Mouse (Mus musculus) G1E (cell line): ENCODE measurements around the gene Nos1.

Source experiments
- CTCF ChIP-seq: IDR thresholded peaks from 2 replicates; pipeline ENCODE4 v1.5.1; 2012; ENCODE audit warnings: low read depth, low read length, inconsistent platforms, mixed read lengths
- TAL1 ChIP-seq: conservative IDR thresholded peaks from 2 replicates; pipeline ENCODE4 v1.6.1; 2012; ENCODE audit warnings: low read depth, low read length, inconsistent platforms, mixed read lengths

- TF ChIP-seq CTCF (no peak), TAL1 (no peak)
Observed at GRCm38 (mm10) chr5:117884991-117885390, 104.2 kb downstream of the Nos1 start.
